Mouse (Mus musculus): Measurements from ENCODE around the gene Krit1.
"Not testable (repeated sequence)": the region's sequence is repeated elsewhere in the genome, so short reads cannot be mapped to it uniquely, and the experiment has no call there.

The Krit1 gene

DNA sequence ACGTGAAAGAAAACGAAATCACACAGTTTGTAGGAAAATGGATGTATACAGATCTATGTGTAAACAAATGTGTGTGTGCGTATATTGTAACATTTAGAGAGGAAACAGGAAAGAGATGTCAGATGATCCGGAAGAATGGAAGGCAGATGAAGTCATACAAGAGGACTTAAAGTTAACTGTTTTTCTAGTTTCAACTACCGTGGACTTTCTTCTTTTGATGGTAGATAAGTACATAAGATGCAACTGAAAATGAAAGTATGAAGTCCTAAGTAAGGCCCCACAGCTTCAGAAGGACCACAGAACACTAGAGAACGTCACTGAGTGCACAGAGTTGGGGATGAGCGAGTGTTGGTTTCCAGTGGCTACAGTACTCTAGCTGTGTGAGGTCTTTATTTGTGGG lies 83.9 kb downstream of the Krit1 start:
- not testable (repeated sequence) for DNase-seq (ENCODE audit: low read depth, low spot score)

DNA sequence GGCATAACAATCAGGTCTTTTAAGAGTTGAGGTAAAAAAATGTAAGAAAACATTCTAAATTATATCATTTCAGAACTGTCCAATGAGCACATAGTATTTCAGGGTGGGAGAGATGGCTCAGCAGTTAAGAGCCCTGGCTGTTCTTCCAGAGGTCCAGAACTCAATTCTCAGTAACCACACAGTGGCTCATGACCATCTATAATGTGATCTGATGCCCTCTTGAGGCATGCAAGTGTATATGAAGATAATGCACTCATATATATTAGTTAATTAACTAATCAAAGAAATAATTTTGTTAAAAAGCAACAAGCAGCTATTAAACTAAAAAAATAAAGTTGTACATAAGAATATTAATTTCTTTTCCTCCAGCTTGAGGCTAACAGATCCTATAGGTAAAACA lies 86.2 kb downstream of the Krit1 start:
- DNase-seq (ENCODE audit: low read depth, low spot score): no peak

DNA sequence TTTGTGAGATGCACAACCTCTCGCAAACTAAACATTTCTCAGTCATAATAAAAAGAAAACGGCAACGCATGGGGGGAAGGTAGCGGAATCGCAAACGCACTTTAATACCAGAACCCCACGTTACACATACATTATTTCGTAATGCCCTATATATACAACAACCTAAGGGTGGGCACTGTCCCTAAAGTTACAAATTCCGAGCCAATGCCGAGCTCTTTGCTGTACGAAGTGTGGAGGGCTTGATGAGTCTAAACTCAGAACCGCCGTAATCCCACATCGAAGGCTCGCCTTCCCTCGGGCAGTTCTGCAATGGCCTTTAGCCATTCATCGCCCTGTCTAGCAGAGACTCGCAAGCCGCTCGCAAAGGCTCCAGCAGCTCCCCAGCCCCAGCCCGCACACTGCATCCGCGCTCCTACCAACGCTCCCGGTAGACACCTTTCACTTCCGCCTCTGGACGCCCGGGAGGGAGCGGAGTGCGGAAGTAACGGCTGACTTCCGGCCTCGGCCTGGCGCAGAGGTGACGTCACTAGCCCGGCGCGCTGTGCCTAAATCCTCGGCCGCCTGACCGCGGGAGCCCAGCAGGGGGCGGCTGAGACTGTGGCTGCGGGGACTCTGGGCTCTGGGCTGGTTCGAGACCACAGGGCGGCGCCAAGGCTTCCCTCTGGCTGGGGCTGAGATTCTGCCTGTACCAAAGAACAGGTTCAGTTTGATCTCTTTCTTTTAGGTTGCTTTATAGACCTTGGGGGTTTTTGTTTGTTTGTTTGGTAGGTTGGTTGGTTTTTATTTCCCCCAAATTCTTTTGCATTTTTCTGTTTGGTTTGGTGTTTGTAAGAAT lies 90.7 kb downstream of the Krit1 start, which contains the start of gene Mterf1a:
Mterf1a (minus strand) TSS at position 475 of the 835 bp plus-strand sequence.
- DNase-seq (ENCODE audit: low read depth, low spot score): peak; percentile 20

DNA sequence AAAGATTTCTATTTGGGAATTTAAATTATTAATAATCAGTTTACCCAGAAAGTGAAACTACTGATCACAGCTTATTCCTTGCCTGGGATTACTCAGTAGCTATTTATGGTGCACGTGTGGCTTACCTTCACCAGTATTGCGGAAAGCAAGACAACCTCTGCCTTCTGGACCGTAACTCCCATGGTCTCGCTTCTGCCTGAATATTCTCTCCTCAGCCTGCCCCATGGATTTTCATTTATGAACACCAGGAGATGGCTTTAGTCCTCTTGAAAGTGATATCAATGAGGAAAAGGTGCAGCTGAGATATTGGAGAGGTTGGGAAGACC lies 91.3 kb downstream of the Krit1 start:
- DNase-seq (ENCODE audit: low read depth, low spot score): not testable (repeated sequence)

Measured in c-Kit-negative CD71-positive TER-119-positive erythroid progenitor cells, embryonic 14.5 days (primary cell).